Mouse (Mus musculus) spleen, postnatal 14 days (tissue): ENCODE results near the gene Col11a1.

Experiments used
- DNase-seq, 2 experiments: peaks; one replicate each; pipeline ENCODE4 v3.0.0; 2021 to 2022; ENCODE audit warnings: low spot score in 2 of 2

The Col11a1 gene

DNA sequence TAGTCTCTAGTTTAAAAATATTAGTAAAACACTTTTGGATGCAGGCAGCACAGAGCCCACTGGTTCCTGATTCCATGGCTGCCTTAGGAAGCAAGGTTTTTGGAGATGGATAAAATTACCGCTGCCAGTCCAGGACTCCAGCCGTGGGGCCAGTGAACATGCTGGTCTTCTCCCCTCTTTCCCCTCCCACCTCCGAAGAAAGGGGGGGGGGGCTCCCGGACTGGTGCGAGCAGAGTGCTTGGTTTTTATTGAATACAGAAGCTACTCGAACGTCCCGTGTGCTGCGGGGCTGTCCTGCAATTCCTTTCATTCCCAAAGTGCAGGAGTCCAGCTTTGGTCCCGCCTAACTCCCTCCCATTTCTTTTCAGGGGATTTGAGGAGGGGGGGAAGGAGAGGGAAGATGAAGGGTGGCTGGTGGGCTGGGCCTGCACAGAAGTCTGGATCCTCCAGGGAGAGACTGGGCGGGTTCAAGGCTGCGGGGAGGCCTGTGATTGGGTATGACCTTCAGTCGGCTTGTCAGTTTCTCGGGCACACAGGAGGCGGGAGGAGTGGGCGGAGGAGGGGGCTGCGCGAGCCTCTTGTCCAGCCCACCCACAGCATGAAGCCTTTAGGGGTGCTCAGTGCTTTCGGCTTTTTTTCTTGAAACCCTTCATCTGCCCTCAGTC lies at the start of gene Col11a1:
Gene Col11a1 (plus strand): TSS at position 570 of the 665 bp plus-strand sequence.
- no peak for DNase-seq

DNA sequence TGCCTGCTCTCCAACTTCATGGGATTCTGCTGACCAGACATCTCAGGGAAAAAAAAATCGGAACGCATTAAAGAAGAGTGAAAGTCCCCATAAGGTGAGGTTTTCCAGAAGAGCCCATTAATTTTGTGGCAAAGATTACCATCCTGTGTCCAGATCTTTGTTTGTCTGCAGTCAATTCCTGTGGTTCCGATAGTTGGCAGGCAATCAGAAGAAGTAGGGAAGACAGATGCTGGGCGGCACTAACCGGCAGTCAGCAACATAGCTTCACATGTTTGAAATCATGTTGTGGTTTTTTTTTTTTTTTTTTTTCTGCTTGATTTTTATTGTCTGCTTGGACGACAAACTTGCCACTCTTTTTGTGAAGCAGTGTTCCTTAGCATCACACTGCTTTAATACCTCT lies 39.4 kb upstream of the Col11a1 start:
- no peak for DNase-seq

DNA sequence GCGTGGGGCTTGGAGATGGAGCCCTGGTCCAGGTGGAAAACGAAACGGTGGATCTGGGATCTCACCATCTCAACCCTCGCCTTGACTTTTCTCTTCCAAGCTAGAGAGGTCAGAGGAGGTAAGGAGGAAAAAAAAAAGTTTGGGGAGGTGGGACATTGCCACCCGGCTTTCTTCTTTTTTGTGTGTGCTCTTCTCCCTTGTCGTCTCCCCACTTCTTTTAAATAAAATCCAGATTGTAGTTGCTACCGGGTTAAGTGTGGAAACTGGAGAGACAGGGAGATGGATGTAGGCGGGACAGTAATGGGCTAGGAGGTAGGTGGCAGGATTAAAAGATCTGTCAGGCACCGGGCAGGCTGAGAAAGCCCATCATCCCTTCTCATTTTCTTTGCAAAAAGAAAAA lies 546 bp downstream of the Col11a1 start:
- no peak for DNase-seq

DNA sequence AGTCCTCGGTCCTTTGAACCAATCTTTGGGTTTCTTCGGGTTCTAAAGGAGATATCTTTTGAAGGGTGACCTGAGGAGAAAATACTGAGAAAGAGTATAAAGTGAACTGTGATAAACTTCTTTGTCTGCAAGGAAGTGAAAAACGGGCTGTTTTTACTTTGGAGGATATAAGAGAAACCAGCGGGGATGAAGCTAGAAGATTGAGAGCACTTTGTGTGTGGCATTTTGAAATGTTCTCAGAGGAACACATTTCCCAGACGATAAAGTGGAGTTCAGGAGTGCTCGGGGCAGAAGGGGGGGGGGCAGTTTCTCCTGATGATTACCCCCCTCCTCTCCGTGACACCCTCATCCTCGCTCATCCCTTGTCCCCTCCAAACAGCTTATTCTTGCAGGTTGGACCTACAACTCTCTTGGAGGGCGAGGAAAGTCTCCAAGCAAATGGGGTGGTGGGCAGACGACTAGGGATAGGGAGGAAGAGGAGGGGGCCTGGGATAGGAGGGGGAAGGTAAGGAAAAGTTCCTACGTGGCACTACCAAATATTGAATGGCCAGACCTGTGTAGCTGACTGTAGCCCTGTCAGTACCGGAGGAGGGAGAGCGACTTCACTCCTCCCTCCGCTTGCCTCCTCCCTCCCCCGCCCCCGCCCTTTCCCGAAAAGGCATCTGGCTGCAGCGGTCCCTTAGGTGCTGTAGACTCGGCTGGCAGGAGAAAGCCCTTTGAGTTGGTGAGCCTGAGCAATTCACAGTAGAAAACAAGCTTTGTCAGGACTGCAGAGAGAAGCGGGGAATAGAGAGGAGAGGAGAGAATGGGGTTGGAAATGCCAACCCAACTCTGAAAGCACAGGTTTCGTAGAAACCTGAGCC lies 1.2 kb downstream of the Col11a1 start:
- no peak for DNase-seq

DNA sequence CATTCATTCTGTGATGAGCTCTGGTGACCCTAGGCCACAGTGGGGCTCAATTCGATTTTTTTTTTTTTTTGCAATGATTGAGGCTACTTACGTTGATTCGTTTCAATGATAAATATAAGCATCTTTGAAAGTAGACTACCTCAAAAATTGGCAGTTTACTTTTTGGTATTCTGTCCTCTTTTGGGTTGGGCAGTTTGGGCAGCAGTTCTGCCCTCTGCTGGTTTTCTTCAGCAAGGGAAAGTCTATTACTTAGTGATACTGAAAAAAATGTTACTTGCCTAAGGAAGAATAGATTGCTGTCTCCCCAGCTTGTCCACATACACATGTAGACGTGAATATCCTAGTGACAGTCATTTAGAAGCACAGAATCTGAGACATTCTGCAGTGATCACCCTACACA lies 2.0 kb downstream of the Col11a1 start:
- no peak for DNase-seq

DNA sequence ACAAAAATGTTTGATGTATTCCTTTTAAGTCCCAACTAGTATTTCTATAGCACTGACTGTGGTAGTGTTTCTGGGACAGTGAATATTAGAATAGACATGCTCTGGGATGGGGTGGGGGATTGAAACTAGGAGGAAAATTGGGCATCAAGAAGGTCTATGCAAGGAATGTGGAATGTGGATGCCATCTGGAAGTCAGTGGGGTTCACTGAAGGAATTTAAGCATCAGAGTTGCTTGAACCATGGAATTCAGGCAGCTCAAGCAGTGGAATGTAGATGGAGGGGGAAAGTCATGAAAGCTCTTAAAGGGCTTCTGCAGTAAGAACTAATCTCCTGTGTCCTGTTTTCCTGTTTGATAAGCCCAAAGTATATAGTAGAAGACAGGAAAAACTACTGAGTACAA lies 22.1 kb downstream of the Col11a1 start:
- DNase-seq: no peak

DNA sequence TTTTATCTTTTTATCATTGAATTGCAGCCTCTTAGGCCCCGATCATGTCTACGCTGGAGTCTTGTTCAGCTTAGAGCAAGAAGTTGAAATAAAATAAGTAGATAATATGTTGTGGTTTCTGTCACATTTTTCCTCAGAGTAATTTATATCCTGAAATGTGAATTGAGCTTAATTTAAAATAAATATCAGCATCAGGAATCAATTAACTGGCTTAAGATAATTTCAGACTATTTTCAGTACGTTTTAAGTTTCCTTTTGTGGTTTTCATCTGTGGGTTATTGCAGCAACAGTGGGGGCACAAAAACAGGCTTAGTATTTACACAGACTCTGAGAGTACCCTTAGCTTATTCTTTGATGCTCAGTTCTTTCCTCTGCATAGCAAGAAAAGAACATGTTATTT lies 23.2 kb downstream of the Col11a1 start:
- no peak for DNase-seq

DNA sequence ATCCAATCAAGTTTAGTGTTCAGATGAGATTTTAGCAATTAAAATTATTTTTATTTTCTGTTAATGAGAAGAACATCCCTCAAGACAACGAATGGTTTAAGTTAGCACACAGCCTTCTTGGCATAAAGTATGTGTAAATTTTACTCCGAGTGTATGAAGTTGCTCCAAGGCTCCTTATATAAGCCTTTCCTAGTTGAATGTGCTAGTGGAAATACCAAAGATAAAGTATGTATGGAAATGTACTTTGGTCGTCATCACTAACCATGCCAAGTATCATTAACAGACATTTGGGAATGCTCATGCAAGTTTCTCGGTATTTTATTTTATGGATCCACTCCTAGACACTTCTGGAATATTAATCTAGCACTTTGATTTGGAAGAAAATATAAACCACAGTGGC lies 34.8 kb downstream of the Col11a1 start:
- DNase-seq: no peak

DNA sequence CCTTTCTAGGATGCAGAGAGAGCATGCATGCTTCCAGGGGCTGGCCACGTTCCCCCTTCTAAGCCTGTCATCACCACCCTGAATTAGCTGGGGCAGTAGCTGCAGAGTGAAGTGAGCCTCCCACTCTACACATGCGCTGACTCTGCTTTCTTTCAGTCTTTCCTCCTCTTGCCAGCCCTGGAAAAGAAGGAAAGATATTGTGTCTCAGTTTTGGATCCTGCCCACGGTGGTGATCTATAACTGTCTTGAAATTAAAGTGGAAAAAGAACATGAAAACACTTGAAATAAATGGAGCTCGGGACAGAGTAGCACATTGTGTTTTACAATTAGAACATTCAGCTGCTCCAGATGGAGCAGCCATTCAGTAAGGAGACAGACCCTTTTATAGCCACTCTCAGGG lies 35.2 kb downstream of the Col11a1 start:
- DNase-seq: no peak

DNA sequence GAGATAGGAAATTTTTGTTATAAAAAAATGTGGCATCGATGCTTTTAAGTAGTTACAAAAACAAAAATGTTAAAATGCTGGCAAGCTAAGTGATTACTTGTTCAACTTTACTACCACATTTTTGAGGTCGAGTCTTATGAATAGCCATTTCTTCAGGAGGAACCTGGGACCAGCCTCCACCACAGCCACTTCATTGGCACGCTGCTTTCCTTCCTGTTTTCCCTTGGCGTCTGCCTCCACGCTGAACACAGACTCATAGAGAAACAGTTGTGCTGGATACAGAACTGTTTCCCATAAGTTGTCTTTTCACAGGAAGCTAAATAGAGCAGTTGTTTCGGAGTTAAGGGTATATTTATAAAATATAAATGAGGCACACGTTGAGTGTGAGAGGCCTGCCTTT lies 69.0 kb downstream of the Col11a1 start:
- no peak for DNase-seq

DNA sequence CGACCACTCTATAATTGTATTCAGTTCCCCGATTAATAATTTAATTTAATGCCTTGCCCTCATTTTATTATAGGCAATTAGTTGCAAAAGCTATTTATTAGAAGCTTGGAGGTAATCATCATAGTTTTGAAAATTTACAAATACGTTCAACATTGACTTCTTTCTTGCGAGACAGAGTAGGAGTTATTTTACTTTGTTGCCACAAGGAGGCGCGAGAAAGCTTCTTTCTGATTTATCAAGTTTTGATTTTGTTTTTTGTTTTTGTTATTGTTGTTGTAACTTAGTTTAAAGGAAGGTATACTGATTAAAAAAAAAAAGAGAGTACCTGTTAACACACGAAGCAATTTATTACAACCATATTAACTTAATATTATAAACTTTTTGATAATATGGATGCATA lies 76.8 kb downstream of the Col11a1 start:
- DNase-seq: no peak

DNA sequence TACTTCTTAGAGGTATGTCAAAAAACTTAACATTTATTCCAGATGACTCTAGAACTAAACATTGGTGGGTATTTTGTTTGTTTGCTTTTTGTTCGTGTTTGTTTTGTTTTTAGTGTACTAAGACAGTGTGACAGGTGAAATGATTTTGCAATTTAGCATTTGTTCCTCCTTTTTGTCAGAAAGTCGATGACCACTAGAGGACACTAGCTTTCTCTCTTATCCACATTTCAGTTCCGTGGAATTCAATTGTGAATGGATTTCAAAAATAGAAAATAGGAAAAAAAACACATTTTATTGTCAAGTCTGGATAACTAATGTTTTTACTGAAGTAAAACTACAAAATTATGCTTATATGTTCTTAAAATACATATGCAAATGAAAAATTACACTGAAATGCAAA lies 116.8 kb downstream of the Col11a1 start:
- no peak for DNase-seq

DNA sequence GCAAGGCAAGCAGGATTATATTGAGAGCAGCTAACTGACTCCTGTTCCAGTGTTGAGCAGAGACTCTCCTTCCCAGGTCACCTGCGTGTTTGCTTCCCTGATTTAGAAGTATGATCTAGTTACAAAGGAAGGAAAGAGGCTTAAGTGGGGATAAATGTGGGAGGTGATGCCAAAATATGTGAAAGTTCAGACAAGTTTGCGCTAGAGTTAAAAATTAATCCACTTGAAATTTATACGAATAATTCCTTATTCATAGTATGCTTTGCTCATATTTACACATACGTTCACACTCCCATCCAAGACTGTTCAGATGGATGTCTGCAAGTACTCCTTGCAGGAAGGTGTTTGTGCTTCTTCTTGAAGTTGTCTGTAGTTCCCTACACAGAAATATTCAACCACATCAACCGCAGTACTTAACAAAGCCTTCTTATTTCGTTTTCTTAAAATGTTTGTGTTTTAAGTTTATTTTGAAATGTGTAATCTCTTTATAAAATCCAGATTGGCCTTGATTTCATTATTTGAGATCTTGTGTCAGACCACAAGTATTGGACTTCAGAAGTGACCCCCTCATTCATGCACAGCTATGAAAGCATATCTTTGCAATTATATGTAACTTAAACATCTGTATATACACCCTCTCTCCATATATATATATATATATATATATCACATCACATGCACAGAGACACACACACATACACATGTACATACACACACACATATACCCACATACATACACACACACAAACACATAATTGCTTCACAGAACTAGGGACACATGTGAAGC lies 167.8 kb downstream of the Col11a1 start:
- DNase-seq: no peak

DNA sequence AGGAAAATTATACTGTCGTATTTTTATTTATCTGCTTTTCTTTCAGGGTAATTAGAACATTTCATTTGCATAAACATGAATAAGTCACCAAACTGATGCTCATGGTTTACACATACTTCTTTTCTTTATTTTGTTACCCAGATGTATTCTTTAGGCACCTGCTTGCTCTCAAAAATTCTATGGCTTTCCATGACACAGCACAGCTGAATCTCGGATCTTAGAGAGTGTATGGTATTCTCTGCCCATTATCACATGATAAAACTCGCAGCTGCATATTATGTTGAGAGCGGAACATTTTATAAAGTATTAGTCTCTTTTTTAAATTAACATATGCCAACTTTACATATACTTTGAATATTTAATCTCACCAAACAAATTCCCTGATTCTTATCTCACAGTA lies 181.9 kb downstream of the Col11a1 start:
- no peak for DNase-seq

DNA sequence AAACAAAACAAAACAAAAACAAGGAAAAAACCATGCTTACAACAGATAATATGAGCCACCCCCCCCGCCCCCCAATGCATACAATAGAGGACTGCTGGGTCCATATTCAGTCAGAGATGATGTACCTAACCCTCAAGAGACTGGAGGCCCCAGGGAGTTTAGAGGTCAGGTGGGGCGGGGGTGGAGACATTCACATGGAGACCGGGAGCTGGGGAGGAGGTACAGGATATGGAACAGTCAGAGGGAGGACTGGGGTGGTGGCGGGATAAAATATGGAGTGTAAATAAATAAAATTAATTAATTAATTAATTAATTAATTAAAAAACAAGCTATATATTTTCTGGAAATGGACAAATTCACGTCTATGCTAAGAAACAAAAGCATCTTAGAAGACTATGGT lies 185.8 kb downstream of the Col11a1 start:
- DNase-seq: no peak

DNA sequence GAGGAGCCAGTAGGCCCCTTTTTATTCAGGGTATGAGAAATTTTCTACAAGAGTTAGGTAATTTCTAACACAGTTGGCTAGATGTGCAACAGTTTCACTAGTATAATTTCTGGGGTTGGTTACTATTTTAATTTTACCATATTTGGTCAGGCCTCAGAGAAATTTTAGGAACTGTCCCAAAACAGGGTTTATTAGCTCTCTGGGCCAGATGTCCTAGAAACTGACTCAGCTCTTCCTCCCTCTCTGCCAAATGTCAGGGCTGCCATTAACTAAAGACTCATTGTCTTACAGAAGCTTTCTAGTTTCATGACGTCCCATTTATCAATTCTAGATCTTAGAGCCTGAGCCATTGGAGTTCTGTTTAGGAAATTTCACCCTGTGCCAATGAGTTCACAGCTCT lies 199.2 kb downstream of the Col11a1 start:
- DNase-seq: no peak
